Mouse (Mus musculus) liver, adult 2 months (tissue): ENCODE measurements around the gene Dnah8.

Experiments
- CTCF ChIP-seq: fragments of 200-500 bp; IDR thresholded peaks from 2 replicates; pipeline ENCODE4 v1.5.1; 2011; ENCODE audit warnings: low read depth, low read length, control low read depth
- POLR2A ChIP-seq: fragments of 200-500 bp; IDR thresholded peaks from 2 replicates; pipeline ENCODE4 v1.6.1; 2011; ENCODE audit warnings: low read length, control low read depth; ENCODE audit not compliant: insufficient read depth; ENCODE audit errors: extremely low read depth

GRCm38 (mm10) chr17:30678523-30678922, 54.4 kb downstream of the Dnah8 start:
- TF ChIP-seq POLR2A (no peak), CTCF (no peak)
